ENCODE assay signal across 8 mouse cellular contexts in genomic region chrX:103259882-103260281, GRCm38 (mm10).
DNase-seq lines count a peak whose midpoint lies in the region; ATAC-seq and TF ChIP-seq lines count a peak whose summit lies in the region.

No protein-coding gene starts in this region.

- peaks cover 14% of the 10 kb centered on the region; the same call in 1 of the 2 replicates for H3K27me3 ChIP-seq in neural tube, embryonic 15.5 days (replicated peaks)
- H3K27me3 ChIP-seq in cerebellum, adult 2 months (ENCODE audit: control insufficient read depth, insufficient read depth, low read length): no peaks in the 10 kb centered on the region

- H3K9me3 ChIP-seq in neural tube, embryonic 15.5 days (replicated peaks): no peaks in the 10 kb centered on the region

- no peak overlapping the region for H3K27ac ChIP-seq in neural tube, embryonic 15.5 days (replicated peaks)
- H3K27ac ChIP-seq in cerebellum, adult 2 months (ENCODE audit: insufficient read depth, low read length): no peak overlapping the region

- H3K4me3 ChIP-seq in neural tube, embryonic 15.5 days (replicated peaks): no peak overlapping the region
- no peak overlapping the region for H3K4me3 ChIP-seq in cerebellum, adult 2 months (replicated peaks; ENCODE audit: insufficient read depth, low read depth, low read length)

- no peaks in the 10 kb centered on the region for H3K36me3 ChIP-seq in neural tube, embryonic 15.5 days

- no peak for TF ChIP-seq POLR2A in cerebellum, adult 2 months (IDR thresholded peaks at IDR 0.05; ENCODE audit: borderline replicate concordance, insufficient read depth, low read length)

- no peak for ATAC-seq in neural tube, embryonic 15.5 days (ENCODE audit: low FRiP score)

- H3K4me1 ChIP-seq in neural tube, embryonic 15.5 days: no peaks in the 10 kb centered on the region
- no peaks in the 10 kb centered on the region for H3K4me1 ChIP-seq in cerebellum, adult 2 months (ENCODE audit: control insufficient read depth, insufficient read depth, low read length)

- TF ChIP-seq CTCF in cerebellum, adult 2 months (IDR thresholded peaks at IDR 0.05; ENCODE audit: borderline replicate concordance, insufficient read depth, low read depth, low read length): peak; percentile 13; the same call in 1 of the 2 replicates

- 5% methylated on average over 2 of the region's 2 CpGs for WGBS in neural tube, embryonic 15.5 days
- 6% methylated on average over 2 of the region's 2 CpGs for WGBS in cerebellum, adult 2 months

- peak; percentile 2 to 36 for DNase-seq in frontal cortex, postnatal 36 days (ENCODE audit: low spot score in 2 of 2)
- no peak for DNase-seq in frontal cortex, postnatal 14 days (ENCODE audit: low spot score in 2 of 2)
- peak; percentile 12 for DNase-seq in neural tube, embryonic 10.5 days (ENCODE audit: extremely low spot score, low spot score)
- peak; percentile 6 to 32 for DNase-seq in cerebellum, adult 2 months
- DNase-seq in left cerebral cortex, adult 9 months (ENCODE audit: low spot score in 2 of 2): peak; percentile 1 to 30
- peak; percentile 39 for DNase-seq in retina, postnatal 7 days (ENCODE audit: low read depth, low spot score)
- no peak for DNase-seq in urinary bladder, postnatal 4 days (ENCODE audit: low spot score in 2 of 2)

- H3K9ac ChIP-seq in neural tube, embryonic 15.5 days (replicated peaks): no peak overlapping the region

- no peak overlapping the region for H3K4me2 ChIP-seq in neural tube, embryonic 15.5 days

Comparison
In these comparisons a context has a peak if more than half of its experiments do, and no peak if none do; other contexts are left out.
1. DNase-seq: peak in frontal cortex, postnatal 36 days (2 of 2), neural tube, embryonic 10.5 days (single experiment), cerebellum, adult 2 months (2 of 2), left cerebral cortex, adult 9 months (2 of 2) and retina, postnatal 7 days (single experiment); none in frontal cortex, postnatal 14 days (0 of 2) and urinary bladder, postnatal 4 days (0 of 2).